Mouse (Mus musculus) ES-CJ7 (cell line): Measurements from ENCODE around the gene Dnmt3l.

Source experiments
- DNase-seq: peaks from one replicate; pipeline ENCODE4 v3.0.0; 2011; ENCODE audit warnings: low read depth, low spot score

Gene Dnmt3l

GRCm38 (mm10) chr10:78031987-78032386 lies 9.8 kb upstream of the Dnmt3l start:
- no peak for DNase-seq

- DNase-seq = no peak
These were observed 4.6 kb upstream of the Dnmt3l start for GRCm38 (mm10) chr10:78037139-78037538.

DNA sequence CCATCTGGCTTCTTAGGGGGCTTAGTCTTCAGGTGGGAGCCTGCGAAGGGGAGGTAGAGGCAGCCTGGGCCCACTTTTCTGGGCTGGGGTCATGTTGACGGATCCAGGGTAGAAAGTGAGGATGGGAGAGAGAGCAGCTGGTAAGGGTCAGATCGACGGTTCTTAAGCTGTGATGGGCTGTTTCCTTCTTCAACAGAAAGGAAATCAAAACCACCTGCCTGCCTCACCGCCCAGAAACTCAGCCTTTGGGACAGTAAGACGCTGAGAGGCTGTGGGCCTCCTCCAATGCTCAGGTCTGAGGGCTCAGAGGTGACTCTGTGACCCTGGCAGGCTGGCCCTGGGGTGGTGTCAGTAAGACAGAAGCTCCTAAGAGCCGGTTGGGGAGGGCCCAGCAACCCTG lies 349 bp downstream of the Dnmt3l start:
- no peak for DNase-seq

DNA sequence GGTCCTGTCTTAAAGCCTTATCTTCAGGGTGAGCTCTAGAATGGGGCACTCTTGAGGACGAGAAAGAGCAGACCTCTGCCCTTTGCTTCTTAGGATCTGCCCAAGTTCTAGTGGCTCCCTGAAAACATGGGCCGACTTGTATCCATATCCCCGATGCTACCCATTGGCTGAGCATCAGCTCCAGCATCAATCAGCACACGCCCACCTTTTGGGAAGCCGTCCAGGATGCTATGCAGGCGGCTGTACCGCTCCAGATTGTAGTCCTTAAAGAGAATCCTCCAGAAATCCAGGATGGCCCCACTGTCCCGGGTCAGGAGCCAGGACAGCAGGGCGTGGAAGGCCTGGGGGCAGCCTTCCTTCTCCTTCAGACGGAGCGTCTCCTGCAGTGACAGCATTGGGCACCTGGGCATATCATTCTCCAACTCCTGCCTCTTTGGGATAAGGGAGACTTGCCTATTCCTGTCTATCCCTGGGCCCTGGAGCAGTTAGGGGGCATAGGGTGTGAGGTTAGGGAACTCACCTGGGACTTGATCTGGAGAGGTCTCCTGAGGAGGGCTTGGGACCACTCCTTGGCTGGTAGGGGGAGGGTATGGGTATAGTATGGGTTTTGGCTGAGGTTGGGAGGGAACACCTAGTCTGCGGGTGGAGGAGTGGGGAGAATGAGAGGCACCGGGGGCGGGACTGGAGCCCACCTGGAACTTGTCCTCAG lies 1.1 kb downstream of the Dnmt3l start:
- DNase-seq = no peak

DNA sequence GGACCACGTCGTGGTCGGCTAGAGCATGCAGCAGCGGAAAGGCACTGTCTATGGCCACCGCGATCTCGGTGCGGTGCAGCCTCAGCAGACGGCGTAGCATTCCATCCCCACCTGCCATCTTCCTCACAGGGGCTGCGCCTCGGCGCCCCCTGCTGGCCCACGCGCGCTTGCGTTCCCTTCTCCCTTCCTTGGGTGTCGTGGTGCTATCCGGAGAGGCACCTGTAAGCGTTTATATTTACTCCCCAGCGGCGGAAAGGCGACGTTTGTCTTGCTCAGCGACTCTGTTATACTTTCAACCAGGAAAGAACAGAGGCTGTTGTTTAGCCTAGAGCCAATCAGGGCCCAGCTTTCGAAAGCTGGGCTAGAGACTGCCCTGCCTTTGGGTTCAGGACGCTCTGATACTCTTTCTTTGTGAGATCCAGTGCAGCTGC lies 1.7 kb downstream of the Dnmt3l start, which contains the start of gene Aire:
Aire (minus strand) TSS at position 205 of the 431 bp plus-strand sequence.
- peak; percentile 86 for DNase-seq

GRCm38 (mm10) chr10:78044531-78044930 lies 2.8 kb downstream of the Dnmt3l start:
- DNase-seq = no peak

- DNase-seq = no peak
These were observed 4.6 kb downstream of the Dnmt3l start for GRCm38 (mm10) chr10:78046388-78046787.

GRCm38 (mm10) chr10:78048061-78048730 lies 6.4 kb downstream of the Dnmt3l start:
- DNase-seq = peak; percentile 91

- DNase-seq = peak; percentile 89
These were observed 7.8 kb downstream of the Dnmt3l start for GRCm38 (mm10) chr10:78049519-78050035.

GRCm38 (mm10) chr10:78054633-78055565 lies 13.2 kb downstream of the Dnmt3l start:
- peak; percentile 54 for DNase-seq

GRCm38 (mm10) chr10:78057056-78057455 lies 15.3 kb downstream of the Dnmt3l start:
- no peak for DNase-seq

GRCm38 (mm10) chr10:78063122-78063521 lies 21.4 kb downstream of the Dnmt3l start:
- DNase-seq = no peak

DNA sequence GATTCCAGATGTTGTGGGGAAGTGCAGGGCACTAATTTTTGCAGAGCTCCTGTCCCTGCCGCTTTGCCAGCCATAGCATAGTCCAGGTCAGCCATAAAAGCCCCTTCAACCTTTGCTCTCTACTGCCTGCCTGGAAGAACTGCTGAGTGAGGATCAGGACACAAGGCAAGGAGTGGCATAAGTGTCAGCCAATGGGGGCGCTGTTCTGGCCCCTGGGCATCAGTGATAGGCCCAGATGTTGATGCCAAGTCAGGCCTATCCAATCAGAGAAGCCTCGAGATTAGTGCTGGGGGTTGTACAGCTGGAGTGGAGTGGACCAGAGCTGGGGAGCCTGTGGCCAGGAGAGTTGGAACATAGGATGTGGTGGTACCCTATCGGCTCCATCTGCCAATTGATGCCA lies 25.5 kb downstream of the Dnmt3l start:
- DNase-seq = peak; percentile 70

DNA sequence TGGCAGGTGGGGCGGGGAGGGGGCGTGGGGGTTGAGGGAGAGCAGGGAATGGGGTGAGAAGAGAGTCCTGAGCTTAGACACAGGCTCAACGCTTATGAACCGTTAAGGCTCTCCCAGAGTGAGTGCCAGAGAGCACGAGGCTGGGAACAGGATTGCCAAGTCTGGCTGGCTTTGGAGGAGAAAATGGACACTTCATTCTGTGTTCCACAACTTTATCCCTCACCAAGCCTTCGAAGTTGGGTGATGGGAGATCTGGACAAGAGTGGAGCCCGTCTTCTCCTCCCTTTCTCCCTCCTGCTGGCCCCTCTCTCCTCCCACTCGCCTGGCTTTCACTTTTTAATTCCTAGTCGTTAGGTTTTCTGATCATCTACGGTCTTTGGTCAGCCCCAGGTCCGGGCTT lies 26.8 kb downstream of the Dnmt3l start:
- no peak for DNase-seq

DNA sequence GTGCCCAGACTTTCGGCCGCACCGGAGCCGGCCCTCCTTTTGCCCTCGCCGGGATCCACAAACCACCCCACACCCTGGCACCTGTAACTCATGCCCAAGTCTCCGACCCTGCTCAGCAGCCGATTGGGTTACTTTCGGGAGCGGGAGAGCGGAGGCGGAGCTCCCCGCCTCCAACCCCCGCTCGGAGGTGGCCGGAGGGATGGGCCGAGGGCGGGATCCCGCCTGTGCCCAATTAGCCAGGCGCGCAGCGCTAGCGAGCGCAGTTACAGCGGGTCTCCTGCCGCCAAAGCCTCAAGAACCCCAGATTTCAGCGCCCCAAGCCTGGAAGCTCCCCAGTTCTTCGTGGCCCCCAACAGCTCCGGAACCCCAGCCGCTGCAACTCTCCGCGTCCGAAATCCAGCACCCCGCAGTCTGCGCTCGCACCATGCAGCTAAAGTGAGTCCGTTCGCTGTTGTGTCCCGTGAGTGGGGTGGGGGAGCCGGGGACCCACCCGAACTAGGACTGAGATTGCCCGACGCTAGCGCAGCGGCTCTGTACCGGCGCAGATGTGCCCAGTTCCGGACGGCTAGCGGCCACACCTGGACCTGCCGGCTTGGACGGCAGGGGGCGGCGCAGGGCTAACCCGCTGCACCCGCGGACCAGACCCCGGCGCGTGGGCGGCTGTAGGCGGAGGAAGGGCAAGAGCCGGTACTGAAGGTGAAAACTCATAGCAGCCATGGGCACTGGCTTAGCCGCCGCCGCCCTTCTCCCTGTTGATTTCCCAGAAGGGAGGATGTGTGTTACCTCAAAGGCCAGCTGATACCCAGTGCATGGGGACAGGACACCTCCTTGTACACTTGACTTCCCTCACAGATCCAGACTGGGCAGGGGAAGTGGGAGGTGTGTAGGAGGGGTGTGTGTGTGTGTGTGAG lies 27.6 kb downstream of the Dnmt3l start, which contains the start of gene Icosl:
Icosl (plus strand) TSS at position 202 of the 911 bp plus-strand sequence.
- DNase-seq = peak; percentile 64

GRCm38 (mm10) chr10:78074151-78074550 lies 32.4 kb downstream of the Dnmt3l start:
- DNase-seq = no peak

- peak; percentile 63 for DNase-seq
These were observed 33.2 kb downstream of the Dnmt3l start for GRCm38 (mm10) chr10:78074977-78075376.

DNA sequence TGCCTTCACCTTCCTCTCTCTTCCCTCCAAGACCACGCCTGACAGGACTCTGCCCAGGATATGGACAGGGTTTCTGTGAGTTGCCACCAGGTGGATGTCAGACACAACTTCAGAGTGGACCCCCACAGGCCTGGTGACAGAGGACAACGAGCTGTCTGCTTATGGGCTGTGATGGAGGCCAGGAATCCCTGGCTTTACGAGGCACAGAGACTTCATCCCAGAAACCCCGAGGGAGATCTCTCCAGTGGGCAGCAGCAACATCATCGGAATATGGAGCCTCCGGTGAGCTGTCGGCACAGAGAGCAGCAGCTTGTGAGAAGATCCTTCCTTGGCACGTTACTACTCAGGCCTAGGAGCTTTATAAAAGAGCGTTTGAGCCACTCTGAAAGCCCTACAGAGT lies 36.1 kb downstream of the Dnmt3l start:
- no peak for DNase-seq

GRCm38 (mm10) chr10:78078276-78078675 lies 36.5 kb downstream of the Dnmt3l start:
- DNase-seq = no peak

DNA sequence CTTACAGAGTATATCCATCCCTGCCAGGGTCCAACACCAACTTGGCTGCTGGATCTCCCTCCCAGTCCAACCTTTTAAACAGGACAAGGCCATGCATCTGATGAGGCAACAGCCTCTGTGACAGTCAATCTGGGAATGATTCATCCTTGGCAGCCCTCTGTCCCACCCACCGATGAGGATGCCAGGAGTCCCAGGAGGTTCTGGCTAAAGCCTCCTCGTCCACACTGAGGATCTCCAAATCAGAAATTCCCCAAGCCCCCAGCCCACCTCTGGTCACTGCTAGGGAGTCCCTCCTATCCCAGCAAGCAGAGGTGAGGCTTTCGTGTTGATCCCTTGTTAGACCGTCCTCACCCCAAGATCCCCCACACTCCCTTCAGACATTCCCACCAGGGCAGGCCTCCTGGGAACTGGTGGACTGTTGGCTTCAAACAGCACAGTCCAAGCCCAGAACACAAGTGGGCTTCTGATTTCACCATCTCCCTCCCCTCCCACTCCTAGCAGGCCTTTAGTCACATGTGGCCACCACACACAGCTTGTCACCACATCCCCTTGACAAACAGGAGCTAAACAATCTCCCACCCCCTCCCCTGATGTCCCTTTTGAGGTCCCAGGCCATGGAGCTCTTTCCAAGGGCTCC lies 38.3 kb downstream of the Dnmt3l start:
- DNase-seq = no peak
